Mouse (Mus musculus) megakaryocyte, embryonic 14.5 days (primary cell): ENCODE measurements at regions not wholly inside any gene's neighbourhood (a gene's known extent, or its start where the extent isn't known, plus 50 kb on each side); places are given as distances from the start of the nearest gene placed in this dataset.

Experiments
- FLI1 ChIP-seq: IDR thresholded peaks from 2 replicates; pipeline ENCODE4 v1.6.1; 2012; ENCODE audit warnings: low read length, inconsistent platforms, mixed read lengths
- GATA1 ChIP-seq: IDR thresholded peaks from 3 replicates; pipeline ENCODE4 v1.6.1; 2012; ENCODE audit warnings: mixed read lengths, low read length, inconsistent platforms, borderline replicate concordance

- no peak for TF ChIP-seq FLI1
- no peak for TF ChIP-seq GATA1
Measured at GRCm38 (mm10) chr11:45240419-45240818, 611.4 kb upstream of the Clint1 start.
